Mouse (Mus musculus): ENCODE measurements around the gene Stx1b. TPM values are rescaled to one million over a fixed set of nuclear protein-coding genes. Genes with fewer than 3 reads are reported as not detected.

Stx1b gene
- total RNA-seq (2023): not detected

GRCm38 (mm10) chr7:127824176-127824871 is at the start of gene Stx1b, which contains the start of gene Stx4a:
Stx1b (minus strand) TSS chr7:127824549.
Stx4a (plus strand) TSS chr7:127824294.

GRCm38 (mm10) chr7:127800435-127801009 is 23.8 kb downstream of the Stx1b start, which contains the start of gene Hsd3b7:
Hsd3b7 (plus strand) TSS chr7:127800604.

GRCm38 (mm10) chr7:127785308-127785707 is 39.0 kb downstream of the Stx1b start, which contains the start of gene Gm49388:
Gm49388 (plus strand) TSS chr7:127785608.

GRCm38 (mm10) chr7:127776426-127776825 is 47.9 kb downstream of the Stx1b start, which contains the start of gene Setd1a:
Setd1a (plus strand) TSS chr7:127776670.

GRCm38 (mm10) chr7:127769651-127770038 is 54.7 kb downstream of the Stx1b start, which contains the start of gene Orai3:
Orai3 (plus strand) TSS chr7:127769815.

Other genes starting within 250 kb of the Stx1b start
- gene Ccdc189, start 236.0 kb downstream of the Stx1b start, total RNA-seq (2023): not detected
- gene Rnf40, start 235.8 kb downstream of the Stx1b start, total RNA-seq (2023): 100 to 1,000 TPM; 139 to 146 TPM
- 1 to 10 TPM; 1.9 to 2.7 TPM for gene Zfp629, start 208.8 kb downstream of the Stx1b start, total RNA-seq (2023)
- gene Bcl7c, start 115.6 kb downstream of the Stx1b start, total RNA-seq (2023): 10 to 100 TPM; 32.3 to 36.4 TPM
- gene Ctf1, start 111.8 kb downstream of the Stx1b start, total RNA-seq (2023): not detected
- gene Ctf2, start 92.4 kb downstream of the Stx1b start, total RNA-seq (2023): not detected
- 10 to 100 TPM in 1 of 2 experiments, 1 to 10 TPM in 1; 6.8 to 11.5 TPM for gene Fbxl19, start 80.0 kb downstream of the Stx1b start, total RNA-seq (2023)
- 10 to 100 TPM; 13.5 to 17.7 TPM for gene Orai3, start 54.7 kb downstream of the Stx1b start, total RNA-seq (2023)
- 10 to 100 TPM; 79.5 to 80.7 TPM for gene Setd1a, start 47.9 kb downstream of the Stx1b start, total RNA-seq (2023)
- not detected for gene Gm49388, start 38.9 kb downstream of the Stx1b start, total RNA-seq (2023)
- 1 to 10 TPM; 4.7 to 7.1 TPM for gene Hsd3b7, start 23.9 kb downstream of the Stx1b start, total RNA-seq (2023)
- gene Stx4a, start 255 bp downstream of the Stx1b start, total RNA-seq (2023): 100 to 1,000 TPM; 144 to 145 TPM
- 100 to 1,000 TPM in 1 of 2 experiments, 10 to 100 TPM in 1; 99.7 to 102 TPM for gene Zfp646, start 51.7 kb upstream of the Stx1b start, total RNA-seq (2023)
- gene Zfp668, start 52.3 kb upstream of the Stx1b start, total RNA-seq (2023): 10 to 100 TPM; 24.2 to 27.3 TPM
- gene Prss53, start 66.4 kb upstream of the Stx1b start, total RNA-seq (2023): under 1 TPM; 0.53 to 0.76 TPM
- gene Gm21974, start 70.9 kb upstream of the Stx1b start, total RNA-seq (2023): not detected
- gene Vkorc1, start 71.1 kb upstream of the Stx1b start, total RNA-seq (2023): 10 to 100 TPM; 12.4 to 16.7 TPM
- gene Bckdk, start 79.5 kb upstream of the Stx1b start, total RNA-seq (2023): 10 to 100 TPM; 24.6 to 33.4 TPM
- 10 to 100 TPM; 41.0 to 43.8 TPM for gene Kat8, start 88.0 kb upstream of the Stx1b start, total RNA-seq (2023)
- gene Prss8, start 105.6 kb upstream of the Stx1b start, total RNA-seq (2023): not detected
- gene Prss36, start 122.2 kb upstream of the Stx1b start, total RNA-seq (2023): 1 to 10 TPM in 1 of 2 experiments, under 1 TPM in 1; 0.74 to 1.5 TPM
- 100 to 1,000 TPM; 709 to 864 TPM for gene Fus, start 142.9 kb upstream of the Stx1b start, total RNA-seq (2023)
- 10 to 100 TPM; 45.2 to 62.4 TPM for gene Pycard, start 169.3 kb upstream of the Stx1b start, total RNA-seq (2023)
- gene Trim72, start 179.4 kb upstream of the Stx1b start, total RNA-seq (2023): 1 to 10 TPM; 1.3 to 6.0 TPM
- gene Itgam, start 238.1 kb upstream of the Stx1b start, total RNA-seq (2023): 1 to 10 TPM in 1 of 2 experiments, under 1 TPM in 1; 0.83 to 2.7 TPM
- not detected for gene Gm49368, start 238.1 kb upstream of the Stx1b start, total RNA-seq (2023)

All from T-cell, adult 66 days (primary cell).